ENCODE assay signal across 28 mouse cellular contexts in the genomic region with DNA sequence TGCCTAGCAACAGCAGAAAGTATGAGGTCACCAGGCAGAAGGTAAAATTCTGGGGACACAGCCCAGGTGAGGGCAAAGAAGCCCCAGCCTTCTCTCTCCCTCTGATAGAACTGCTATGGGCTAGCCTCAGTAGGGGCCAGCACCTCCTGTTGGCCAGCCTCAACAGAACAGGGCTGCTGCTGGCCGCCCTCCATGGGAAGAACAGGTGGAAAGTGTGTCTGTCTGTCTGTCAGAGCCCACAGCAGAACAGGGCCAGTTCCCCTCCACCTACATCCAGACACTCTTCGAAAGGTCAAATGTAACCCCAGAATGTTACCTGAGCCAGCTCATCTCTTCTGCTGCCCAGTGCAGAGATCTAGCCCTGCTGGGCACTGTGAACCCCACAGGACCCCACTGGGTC. TPM values are rescaled to one million over a fixed set of nuclear protein-coding genes. Genes with fewer than 3 reads are reported as not detected.
DNase-seq lines count a peak whose midpoint lies in the region; ATAC-seq and TF ChIP-seq lines count a peak whose summit lies in the region.
"Had no signal": no experiment of that assay in that cellular context is flagged by ENCODE, and none has a peak within 500 bp of the region (broad histone marks: within the 10 kb centered on the region; RNA-seq: fewer than 3 reads in every experiment).

No protein-coding gene starts in this region.

- peak; percentile 86 for DNase-seq in gastrocnemius, adult 2 months
- DNase-seq in gastrocnemius, adult 8-10 months (ENCODE audit: low spot score in 2 of 2): peak; percentile 48 to 71
- DNase-seq in gastrocnemius, postnatal 25 days: peak; percentile 65
- no peak for DNase-seq in lung, adult 18-20 months
- DNase-seq in left cerebral cortex, adult 11 months (ENCODE audit: low spot score): no peak
- DNase-seq: adrenal gland, adult 2 months; adrenal gland, postnatal 25 days; cerebellum, adult 11-12 months; cerebellum, adult 8-10 months; cerebellum, postnatal 10 days; cerebellum, postnatal 36 days; embryo, embryonic 11 days; heart, adult 11 months; heart, postnatal 14 days; heart, postnatal 4 days had no signal

- no peak for ATAC-seq in megakaryocyte-erythroid progenitor cell, adult 5-6 weeks (replicated peaks; ENCODE audit: low FRiP score, low TSS enrichment, poor library complexity, severe bottlenecking)
- ATAC-seq: CD4-positive, CD25-positive, alpha-beta regulatory T cell, adult 4 months; forebrain, embryonic 15.5 days; hindbrain, postnatal 0 days; inflammation-experienced regulatory T-cells, adult 6 months; intestine, embryonic 16.5 days had no signal

- H3K4me3 ChIP-seq in gastrocnemius, adult 2 months: no peak overlapping the region
- H3K4me3 ChIP-seq: embryonic facial prominence, embryonic 10.5 days; embryonic facial prominence, embryonic 13.5 days; erythroblast, embryonic 14.5 days; forebrain, embryonic 12.5 days; forebrain, embryonic 15.5 days; heart, embryonic 13.5 days had no signal

- H3K27ac ChIP-seq in gastrocnemius, adult 2 months: peak overlapping the region; percentile 78
- H3K27ac ChIP-seq: embryonic facial prominence, embryonic 10.5 days; embryonic facial prominence, embryonic 13.5 days; forebrain, embryonic 12.5 days; forebrain, embryonic 15.5 days; heart, embryonic 13.5 days; hindbrain, embryonic 14.5 days; hindbrain, postnatal 0 days had no signal

- intact Hi-C loops in gastrocnemius, adult 2 months (cut with DNase I): no loop called here

- peak; percentile 52 for TF ChIP-seq CTCF in gastrocnemius, adult 2 months (IDR thresholded peaks at IDR 0.05)

RNA-seq across cellular contexts. Expression of gene Pdgfa, which starts 45.9 kb away (rescaled TPM):
- total RNA-seq in gastrocnemius, adult 2 months (2021): 10 to 100 TPM; 17.8 to 27.4 TPM
- total RNA-seq in gastrocnemius, adult 8-10 months (2022): 10 to 100 TPM; 19.8 to 32.1 (median 25.2) TPM
- 10 to 100 TPM; 22.2 to 22.3 TPM for total RNA-seq in gastrocnemius, postnatal 25 days (2021)
- total RNA-seq in megakaryocyte-erythroid progenitor cell, adult 5-6 weeks (2014; fragmentation: Nextera tagmentation): not detected in 2 replicates
- total RNA-seq in megakaryocyte-erythroid progenitor cell, adult 5-6 weeks (2017): 1.5 TPM in 1 of 2 replicates, not detected in the other
- total RNA-seq: MEL had no signal

Comparison
In these comparisons a context has a peak if more than half of its experiments do, and no peak if none do; other contexts are left out.
1. DNase-seq: peak in gastrocnemius, adult 2 months (single experiment), gastrocnemius, adult 8-10 months (2 of 2) and gastrocnemius, postnatal 25 days (single experiment); none in lung, adult 18-20 months (0 of 2) and left cerebral cortex, adult 11 months (single experiment).
2. RNA of gene Pdgfa, which starts 45.9 kb away (total RNA-seq): 17.8 to 27.4 TPM in gastrocnemius, adult 2 months, 19.8 to 32.1 TPM in gastrocnemius, adult 8-10 months and 22.2 to 22.3 TPM in gastrocnemius, postnatal 25 days; 1.5 TPM in megakaryocyte-erythroid progenitor cell, adult 5-6 weeks; every median in the first group is over 4 times any median in the second.